Mouse (Mus musculus) liver, embryonic 14.5 days (tissue): ENCODE measurements at regions not wholly inside any gene's neighbourhood (a gene's known extent, or its start where the extent isn't known, plus 50 kb on each side); places are given as distances from the start of the nearest gene placed in this dataset.

Experiments
- CTCF ChIP-seq: IDR thresholded peaks from 2 replicates; pipeline ENCODE4 v1.5.1; 2016; ENCODE audit warnings: antibody characterized with exemption, low read depth, control low read depth
- EP300 ChIP-seq: IDR thresholded peaks from 2 replicates; pipeline ENCODE4 v1.6.1; 2016; ENCODE audit warnings: antibody characterized with exemption, low read depth

DNA sequence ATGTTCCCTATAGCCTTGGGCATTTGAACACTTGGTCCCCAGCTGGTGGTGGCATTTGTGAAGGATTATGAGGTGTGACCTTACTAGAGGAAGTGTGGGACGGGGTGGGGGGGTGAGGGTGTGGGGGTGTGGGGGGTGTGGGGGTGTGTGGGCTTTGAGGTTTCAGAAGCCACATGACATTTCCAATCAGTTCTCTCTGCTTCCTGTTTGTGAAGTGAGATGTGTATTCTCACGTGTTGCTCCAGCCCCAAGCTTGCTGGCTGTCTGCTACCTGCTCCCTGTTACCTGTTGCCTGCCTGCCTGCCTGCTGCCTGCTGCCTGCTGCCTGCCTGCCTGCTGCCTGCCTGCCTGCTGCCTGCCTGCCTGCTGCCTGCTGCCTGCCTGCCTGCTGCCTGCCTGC, 90.6 kb upstream of the Hmcn1 start:
- TF ChIP-seq CTCF: no peak
- no peak for TF ChIP-seq EP300
